Mouse (Mus musculus): ENCODE data around the gene Cldn14.

Cldn14 gene

GRCm38 (mm10) chr16:93960495-93960894 is 48.1 kb downstream of the Cldn14 start:
- no peak for ATAC-seq (ENCODE audit: insufficient number of reproducible peaks, low FRiP score, low TSS enrichment)

GRCm38 (mm10) chr16:93957402-93957801 is 51.2 kb downstream of the Cldn14 start:
- no peak for ATAC-seq (ENCODE audit: insufficient number of reproducible peaks, low FRiP score, low TSS enrichment)

- no peak for ATAC-seq (ENCODE audit: insufficient number of reproducible peaks, low FRiP score, low TSS enrichment)
These were observed 51.7 kb downstream of the Cldn14 start for GRCm38 (mm10) chr16:93956986-93957385.

GRCm38 (mm10) chr16:93947396-93947795 is 61.2 kb downstream of the Cldn14 start:
- ATAC-seq (ENCODE audit: insufficient number of reproducible peaks, low FRiP score, low TSS enrichment): no peak

- no peak for ATAC-seq (ENCODE audit: insufficient number of reproducible peaks, low FRiP score, low TSS enrichment)
These were observed 64.3 kb downstream of the Cldn14 start for GRCm38 (mm10) chr16:93944301-93944700.

- ATAC-seq (ENCODE audit: insufficient number of reproducible peaks, low FRiP score, low TSS enrichment): no peak
These were observed 65.7 kb downstream of the Cldn14 start for GRCm38 (mm10) chr16:93942796-93943502.

- ATAC-seq (ENCODE audit: insufficient number of reproducible peaks, low FRiP score, low TSS enrichment): no peak
These were observed 66.7 kb downstream of the Cldn14 start for GRCm38 (mm10) chr16:93941781-93942567.

- no peak for ATAC-seq (ENCODE audit: insufficient number of reproducible peaks, low FRiP score, low TSS enrichment)
These were observed 68.7 kb downstream of the Cldn14 start for GRCm38 (mm10) chr16:93939961-93940360.

GRCm38 (mm10) chr16:93938400-93938846 is 70.2 kb downstream of the Cldn14 start:
- ATAC-seq (ENCODE audit: insufficient number of reproducible peaks, low FRiP score, low TSS enrichment): no peak

GRCm38 (mm10) chr16:93935009-93935408 is 73.6 kb downstream of the Cldn14 start:
- no peak for ATAC-seq (ENCODE audit: insufficient number of reproducible peaks, low FRiP score, low TSS enrichment)

- no peak for ATAC-seq (ENCODE audit: insufficient number of reproducible peaks, low FRiP score, low TSS enrichment)
These were observed 74.0 kb downstream of the Cldn14 start for GRCm38 (mm10) chr16:93934588-93934987.

GRCm38 (mm10) chr16:93932185-93933168 is 76.2 kb downstream of the Cldn14 start:
- no peak for ATAC-seq (ENCODE audit: insufficient number of reproducible peaks, low FRiP score, low TSS enrichment)

- no peak for ATAC-seq (ENCODE audit: insufficient number of reproducible peaks, low FRiP score, low TSS enrichment)
These were observed 79.1 kb downstream of the Cldn14 start for GRCm38 (mm10) chr16:93929370-93930032.

- no peak for ATAC-seq (ENCODE audit: insufficient number of reproducible peaks, low FRiP score, low TSS enrichment)
These were observed 82.9 kb downstream of the Cldn14 start for GRCm38 (mm10) chr16:93925684-93926247.

GRCm38 (mm10) chr16:93923788-93924187 is 84.8 kb downstream of the Cldn14 start:
- ATAC-seq (ENCODE audit: insufficient number of reproducible peaks, low FRiP score, low TSS enrichment): no peak

GRCm38 (mm10) chr16:93922835-93923389 is 85.7 kb downstream of the Cldn14 start:
- no peak for ATAC-seq (ENCODE audit: insufficient number of reproducible peaks, low FRiP score, low TSS enrichment)

GRCm38 (mm10) chr16:93920673-93921072 is 88.0 kb downstream of the Cldn14 start:
- ATAC-seq (ENCODE audit: insufficient number of reproducible peaks, low FRiP score, low TSS enrichment): no peak

GRCm38 (mm10) chr16:93919189-93919588 is 89.4 kb downstream of the Cldn14 start:
- ATAC-seq (ENCODE audit: insufficient number of reproducible peaks, low FRiP score, low TSS enrichment): no peak

- ATAC-seq (ENCODE audit: insufficient number of reproducible peaks, low FRiP score, low TSS enrichment): no peak
These were observed 90.0 kb downstream of the Cldn14 start for GRCm38 (mm10) chr16:93918679-93919060.
